Mouse (Mus musculus): ENCODE data around the gene Lpin3.

The Lpin3 gene

DNA sequence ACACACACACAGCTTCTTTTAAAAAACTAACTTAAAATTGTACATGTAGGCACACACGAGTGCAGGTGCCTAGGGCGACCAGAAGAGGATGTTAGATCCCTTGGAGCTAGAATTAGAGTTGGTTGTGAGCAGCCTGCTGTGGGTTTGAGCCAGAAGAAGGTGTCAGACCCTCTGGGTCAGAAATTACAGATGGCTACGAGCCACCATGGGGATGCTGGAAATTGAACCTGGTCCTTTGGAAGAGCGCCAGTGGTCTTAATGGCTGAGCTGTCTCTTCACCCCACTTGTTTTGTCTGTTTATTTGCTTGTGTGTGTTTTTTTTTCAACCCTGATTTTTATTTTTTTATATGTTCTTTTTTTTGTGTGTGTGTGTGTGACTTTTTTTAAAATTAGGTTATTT lies 54.0 kb downstream of the Lpin3 start:
- DNase-seq: no peak

DNA sequence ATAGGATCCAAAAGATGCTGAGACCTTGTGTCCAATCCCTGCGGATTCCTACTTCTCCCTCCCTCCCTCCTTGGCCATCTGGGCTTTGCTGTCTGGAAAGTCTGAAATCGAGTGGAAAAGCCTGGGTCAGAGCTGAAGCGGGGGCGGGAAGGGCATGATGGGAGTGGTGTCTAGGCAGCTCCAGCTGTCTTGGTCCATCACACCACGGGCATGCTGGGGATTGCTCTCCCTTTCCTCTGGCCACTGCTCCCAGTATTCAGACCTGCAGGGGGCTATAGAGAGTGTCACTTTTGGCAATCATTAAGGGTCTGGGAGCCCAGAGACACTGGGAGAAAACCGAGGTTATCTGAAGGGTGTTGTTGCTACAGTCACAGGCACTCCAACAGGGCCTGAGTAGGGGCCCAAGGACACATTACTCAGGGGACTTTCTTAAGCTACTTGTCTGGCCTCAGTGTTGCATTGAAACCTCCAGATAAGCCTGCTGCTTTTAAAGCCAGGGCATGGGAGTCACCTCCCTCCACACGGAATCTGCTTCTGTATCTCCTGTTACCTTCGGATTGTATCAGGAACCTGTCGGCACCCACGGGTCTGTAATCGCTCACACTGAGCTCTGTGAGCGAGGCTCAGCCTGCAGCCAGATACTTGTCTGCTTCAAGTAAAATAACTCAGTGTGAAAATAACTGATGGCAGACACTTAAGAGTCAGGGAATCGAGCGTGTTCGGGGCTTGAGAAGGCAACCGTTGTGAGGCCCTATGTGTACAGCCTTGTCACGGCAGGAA lies 60.6 kb downstream of the Lpin3 start:
- no peak for DNase-seq

DNA sequence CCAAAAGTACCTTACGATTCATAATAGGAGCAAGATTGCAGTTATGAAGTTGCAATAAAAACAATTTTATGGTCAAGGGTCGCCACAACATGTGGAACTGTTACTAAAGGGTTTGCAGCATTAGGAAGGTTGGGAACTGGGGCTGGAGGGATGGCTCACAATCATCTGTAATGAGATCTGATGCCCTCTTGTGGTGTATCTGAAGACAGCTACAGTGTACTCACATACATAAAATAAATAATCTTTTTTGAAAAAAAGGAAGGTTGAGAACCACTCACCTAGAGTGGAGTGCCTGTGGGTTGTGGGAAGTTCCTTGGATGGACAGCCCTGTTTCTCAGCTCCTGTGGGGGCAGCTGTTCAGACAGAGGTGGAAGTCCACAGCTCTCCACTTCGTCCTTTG lies 62.0 kb downstream of the Lpin3 start:
- DNase-seq: no peak

GRCm38 (mm10) chr2:160951595-160951994 lies 71.1 kb downstream of the Lpin3 start:
- DNase-seq: no peak

DNA sequence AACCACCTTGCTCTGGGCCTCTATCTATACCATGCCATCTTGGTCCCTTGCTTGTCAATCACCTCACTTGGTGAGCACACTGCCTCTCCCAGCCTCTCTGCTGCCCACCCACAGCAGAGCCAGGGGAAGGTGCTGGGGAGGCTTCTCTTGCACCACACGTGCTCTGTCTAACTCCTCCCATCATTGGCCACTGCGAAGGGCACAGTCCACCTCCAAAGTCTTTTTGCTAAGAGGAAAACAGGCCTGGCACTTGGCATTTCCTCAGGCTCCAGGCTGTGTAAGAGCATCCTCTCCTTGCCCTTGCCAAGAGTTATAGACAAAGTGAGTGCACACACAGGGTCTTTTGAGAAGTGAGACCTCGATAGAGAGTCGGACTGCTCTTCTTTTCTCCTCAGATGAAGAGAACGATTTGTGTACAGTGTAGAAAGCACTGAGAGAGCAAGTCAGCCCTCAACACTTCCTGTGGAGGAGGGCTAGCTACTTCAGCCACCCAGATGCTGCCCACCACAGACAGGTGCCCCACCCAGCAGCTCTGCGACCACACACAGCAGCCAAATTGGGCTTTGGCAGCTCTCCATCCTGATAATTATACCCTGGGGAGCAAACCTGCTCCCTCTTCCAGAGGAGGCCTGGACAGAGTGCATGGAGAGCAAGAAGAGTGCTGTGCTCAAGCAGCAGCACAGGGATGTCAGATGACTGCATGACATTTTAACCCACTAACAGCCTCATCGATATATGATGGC lies 72.8 kb downstream of the Lpin3 start:
- no peak for DNase-seq

- DNase-seq: no peak
Observed at GRCm38 (mm10) chr2:160954541-160954940, 74.1 kb downstream of the Lpin3 start.

- no peak for DNase-seq
Observed at GRCm38 (mm10) chr2:160955331-160955730, 74.9 kb downstream of the Lpin3 start.

All from liver (tissue).